16 mouse cellular contexts compared by ENCODE assay signal in genomic region chr4:126330295-126330694, GRCm38 (mm10). TPM values are rescaled to one million over a fixed set of nuclear protein-coding genes. Genes with fewer than 3 reads are reported as not detected.
"Had no signal": no experiment of that assay in that cellular context is flagged by ENCODE, and none has a peak within 500 bp of the region (broad histone marks: within the 10 kb centered on the region; RNA-seq: fewer than 3 reads in every experiment).

No protein-coding gene starts in this region.

- H3K4me3 ChIP-seq: neural tube, embryonic 13.5 days; stomach, embryonic 15.5 days had no signal

- H3K27me3 ChIP-seq: stomach, embryonic 15.5 days had no signal

- H3K36me3 ChIP-seq: neural tube, embryonic 13.5 days; stomach, embryonic 15.5 days had no signal

- H3K9ac ChIP-seq: neural tube, embryonic 13.5 days; stomach, embryonic 15.5 days had no signal

- DNase-seq: retina, postnatal 1 day; right cerebral cortex, adult 18-20 months; right cerebral cortex, postnatal 14 days; right cerebral cortex, postnatal 25 days; right cerebral cortex, postnatal 4 days; spleen, adult 18-20 months; thymus, adult 18-20 months; thymus, adult 2 months; thymus, postnatal 14 days; thymus, postnatal 25 days; thymus, postnatal 36 days; thymus, postnatal 4 days had no signal

- H3K4me2 ChIP-seq: neural tube, embryonic 13.5 days; stomach, embryonic 15.5 days had no signal

- H3K9me3 ChIP-seq: neural tube, embryonic 13.5 days; stomach, embryonic 15.5 days had no signal

- H3K27ac ChIP-seq: neural tube, embryonic 13.5 days; stomach, embryonic 15.5 days; stomach, postnatal 0 days had no signal

RNA-seq across cellular contexts. Expression of gene Tekt2, which starts 4.8 kb away (rescaled TPM):
- total RNA-seq: neutrophil, adult 5-6 weeks had no signal

RNA-seq across cellular contexts. Expression of gene Col8a2, which starts 43.7 kb away (rescaled TPM):
- total RNA-seq: neutrophil, adult 5-6 weeks had no signal
